Mouse (Mus musculus): ENCODE data around the gene Rpgrip1l.

DNA sequence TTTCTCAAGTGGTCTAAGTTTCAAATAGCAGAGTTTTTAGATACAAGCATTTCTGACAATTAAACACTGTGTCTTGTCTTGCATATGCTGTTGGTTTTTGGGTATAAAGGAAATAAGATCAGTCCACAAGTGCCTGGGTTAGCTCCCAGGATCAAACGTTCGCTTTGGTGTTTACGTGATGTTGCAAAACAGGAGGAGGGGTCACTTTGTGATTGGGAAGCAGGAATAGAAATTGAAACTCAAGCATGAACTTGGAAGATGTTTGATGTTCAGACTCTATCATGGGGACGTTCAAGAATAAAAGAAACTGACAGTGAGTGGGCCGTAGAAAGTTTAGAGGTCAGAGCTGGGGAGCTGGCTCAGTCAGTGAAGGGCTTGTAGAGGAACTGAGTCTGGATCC, 29.7 kb upstream of the Rpgrip1l start:
- no peak for TF ChIP-seq POLR2A (IDR thresholded peaks at IDR 0.05; ENCODE audit: insufficient read depth, low read depth, low read length)
- no peak for TF ChIP-seq CTCF (IDR thresholded peaks at IDR 0.05; ENCODE audit: insufficient read depth, low read depth, low read length)
